Mouse (Mus musculus) c-Kit-positive CD71-negative TER-119-negative erythroid progenitor cells, embryonic 14.5 days (primary cell): ENCODE measurements around the gene Polq.
A peak's percentile ranks its signal among the peaks of the same experiment; 100 is the strongest.

Experiments
- DNase-seq: peaks from one replicate; pipeline ENCODE4 v3.0.0-alpha.2; 2013; ENCODE audit warnings: low read depth

Gene Polq

GRCm38 (mm10) chr16:37011061-37011921 lies at the start of gene Polq:
Gene Polq (plus strand): TSS chr16:37011786.
- peak; percentile 95 for DNase-seq

- DNase-seq, result no peak
These were observed 48.2 kb upstream of the Polq start for GRCm38 (mm10) chr16:36963415-36963814.

DNA sequence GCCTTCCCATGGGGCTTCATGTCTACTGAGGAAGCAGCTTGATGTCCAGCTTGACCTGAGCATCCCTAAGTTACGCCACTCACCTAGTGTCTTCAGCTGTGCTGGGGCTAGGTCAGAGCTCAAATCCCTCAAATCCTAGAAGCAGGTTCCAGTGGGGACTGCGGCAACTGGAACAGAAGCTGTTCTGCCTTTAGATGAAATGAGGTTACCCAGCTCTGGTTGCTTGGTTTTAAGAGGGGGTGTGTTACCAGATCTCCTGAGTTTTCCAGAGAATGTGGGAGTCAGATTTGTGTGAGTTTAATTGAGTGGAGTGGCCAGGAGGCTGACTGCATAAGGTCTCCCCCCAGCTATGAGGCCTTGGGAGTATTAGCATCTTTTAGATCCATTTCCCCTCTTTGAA lies 32.5 kb upstream of the Polq start:
- DNase-seq, result no peak

GRCm38 (mm10) chr16:36983796-36984195 lies 27.8 kb upstream of the Polq start:
- DNase-seq, result no peak

DNA sequence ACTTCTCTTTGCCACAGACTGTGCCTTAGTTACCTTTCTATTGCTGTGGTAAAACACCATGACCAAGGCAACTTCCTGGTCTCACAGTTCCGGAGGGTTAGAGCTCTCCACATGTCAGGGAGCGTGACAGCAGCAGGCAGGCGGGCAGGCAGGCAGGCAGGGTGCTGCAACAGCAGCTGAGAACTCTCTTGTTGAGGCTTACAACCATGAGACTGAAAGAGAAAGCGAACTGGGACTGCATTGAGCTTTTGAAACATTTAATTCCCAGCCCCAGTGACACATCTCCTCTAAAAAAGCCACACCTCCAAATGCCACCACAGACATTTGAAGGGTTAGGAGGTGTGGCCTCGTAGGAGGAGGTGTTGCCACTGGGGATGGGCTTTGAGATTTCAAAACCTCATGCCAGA lies 25.9 kb upstream of the Polq start:
- peak; percentile 29 for DNase-seq

DNA sequence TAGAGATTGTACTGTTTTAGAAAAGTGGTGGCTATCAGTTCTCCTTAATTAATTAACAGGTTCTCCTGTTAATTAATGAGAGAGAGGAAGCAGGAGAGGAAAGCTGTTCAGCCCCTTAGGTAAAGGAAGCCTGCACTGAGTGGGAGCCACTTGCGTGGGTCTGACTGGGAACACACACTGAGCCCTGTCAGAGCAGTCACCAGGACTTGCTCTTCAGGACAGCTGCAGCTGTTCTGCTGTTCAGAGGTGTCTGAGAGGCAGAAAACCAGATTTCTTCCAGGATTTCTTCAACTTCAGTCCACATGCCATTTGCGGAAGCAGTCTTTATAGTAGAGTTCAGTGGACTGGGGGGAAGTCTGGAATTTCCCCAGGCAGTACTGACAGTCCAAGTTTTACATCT lies 24.2 kb upstream of the Polq start:
- no peak for DNase-seq

DNA sequence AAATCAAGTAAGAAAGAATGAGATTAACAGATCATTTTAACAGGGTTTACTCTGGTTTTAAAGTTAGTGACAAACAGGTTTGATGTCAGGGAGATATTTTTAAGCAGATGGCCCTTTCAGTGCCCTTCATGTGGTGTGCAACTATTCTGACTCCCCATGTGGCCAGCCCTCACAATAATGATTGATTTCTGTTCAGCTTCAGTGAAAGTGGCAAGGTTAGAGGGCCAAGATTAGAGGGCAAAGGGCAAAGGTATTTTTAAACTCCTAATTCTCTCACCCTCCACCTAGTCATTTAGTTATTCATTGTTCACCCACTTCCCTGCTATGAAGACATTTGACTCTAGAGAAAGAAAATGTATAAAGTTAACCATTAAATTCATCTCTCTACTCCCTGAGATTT lies 23.5 kb upstream of the Polq start:
- no peak for DNase-seq

DNA sequence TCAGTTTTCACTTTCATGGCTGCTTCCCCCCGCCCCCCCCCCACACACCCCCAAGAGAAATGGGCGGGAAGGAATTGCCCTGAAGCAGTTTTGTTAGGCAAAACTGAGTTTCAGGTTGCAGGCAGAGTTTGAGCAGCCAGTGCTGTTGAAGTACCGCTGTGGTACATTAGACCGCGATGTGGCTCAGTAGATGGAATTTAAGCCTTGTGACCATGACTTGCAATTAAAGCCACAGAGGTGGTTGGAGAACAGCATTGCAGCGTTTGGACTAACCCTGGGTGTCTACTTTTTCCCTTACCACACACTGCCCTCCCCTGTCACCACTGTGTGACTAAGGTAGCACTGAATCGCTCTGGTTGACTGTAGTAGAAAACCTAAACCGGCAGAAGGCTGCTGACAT lies 22.1 kb upstream of the Polq start:
- DNase-seq, result no peak

- no peak for DNase-seq
These were observed 21.5 kb upstream of the Polq start, which contains the start of gene Fbxo40 for GRCm38 (mm10) chr16:36989999-36990625. Gene Fbxo40 (minus strand): TSS chr16:36990467.

- no peak for DNase-seq
These were observed 13.9 kb upstream of the Polq start for GRCm38 (mm10) chr16:36997650-36998049.

- no peak for DNase-seq
These were observed 12.1 kb upstream of the Polq start for GRCm38 (mm10) chr16:36999366-36999972.

- no peak for DNase-seq
These were observed 2.3 kb upstream of the Polq start for GRCm38 (mm10) chr16:37009262-37009661.

DNA sequence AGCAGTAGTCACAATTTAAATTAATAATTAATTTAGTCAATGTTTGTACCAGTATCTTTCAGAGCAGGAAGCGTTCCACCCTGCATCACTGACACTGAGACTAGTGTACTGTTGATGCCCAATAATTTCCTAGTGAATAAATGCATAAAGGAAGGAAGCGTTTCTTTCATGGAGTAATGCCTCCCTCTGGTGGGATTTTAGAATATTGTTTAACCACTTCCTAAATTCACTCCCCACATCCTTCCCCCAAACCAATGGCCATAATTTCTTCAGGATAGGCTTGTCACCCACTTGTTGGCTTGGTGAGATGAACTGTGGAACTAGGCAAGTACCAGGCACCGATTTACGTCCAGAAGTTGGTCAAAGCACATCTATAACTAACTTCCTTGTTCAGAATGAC lies 1.2 kb upstream of the Polq start:
- peak; percentile 63 for DNase-seq

DNA sequence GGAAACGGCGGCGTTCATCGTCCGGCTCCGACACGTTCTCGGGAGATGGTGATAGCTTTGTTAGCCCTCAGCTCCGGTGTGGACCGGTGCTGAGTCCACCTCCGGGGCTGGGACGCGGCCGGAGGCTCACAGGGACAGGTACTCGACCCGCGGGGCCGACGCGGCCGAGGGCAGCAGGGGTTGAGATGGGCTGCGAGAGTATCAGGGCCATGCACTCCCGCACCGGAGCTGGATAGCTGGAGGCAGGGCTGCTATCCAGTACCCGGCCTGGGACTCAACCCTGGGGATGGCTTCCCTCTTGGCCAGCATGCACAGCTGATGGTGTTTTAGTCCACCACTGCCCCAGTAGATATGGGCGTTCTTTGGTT lies 320 bp downstream of the Polq start:
- no peak for DNase-seq

DNA sequence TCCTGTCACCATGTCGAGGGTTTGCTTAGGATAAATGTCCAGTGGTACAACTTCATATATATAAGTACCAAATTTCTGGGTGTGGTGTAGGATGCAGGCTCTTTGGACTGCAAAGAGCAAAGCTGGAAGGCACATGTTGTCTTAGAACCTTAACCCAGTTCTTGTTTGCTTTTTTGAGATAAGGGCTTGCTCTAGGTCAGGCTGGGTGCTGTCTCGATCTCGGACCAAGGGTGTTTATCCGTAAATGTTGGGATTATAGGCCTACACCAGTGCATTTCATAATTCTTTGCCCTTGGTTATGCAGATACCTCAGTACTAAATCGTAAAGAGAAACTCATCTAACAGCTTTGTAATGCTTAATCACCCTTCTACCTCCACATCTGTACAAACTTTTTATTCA lies 750 bp downstream of the Polq start:
- no peak for DNase-seq

DNA sequence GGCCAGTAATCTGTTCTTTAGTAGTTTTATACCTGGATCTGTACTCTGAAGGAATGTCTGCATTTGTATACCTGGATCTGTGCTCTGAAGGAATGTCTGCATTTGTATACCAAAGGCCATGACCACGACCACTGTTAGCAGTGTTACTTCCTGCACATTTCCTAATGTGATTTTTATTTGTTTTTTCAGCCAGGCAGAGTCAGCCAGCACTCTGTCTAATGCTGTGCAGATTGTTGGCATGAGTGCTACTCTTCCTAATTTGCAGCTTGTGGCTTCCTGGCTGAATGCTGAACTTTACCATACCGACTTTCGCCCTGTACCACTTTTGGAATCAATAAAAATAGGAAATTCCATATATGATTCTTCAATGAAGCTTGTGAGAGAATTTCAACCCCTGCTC lies 16.0 kb downstream of the Polq start:
- no peak for DNase-seq

DNA sequence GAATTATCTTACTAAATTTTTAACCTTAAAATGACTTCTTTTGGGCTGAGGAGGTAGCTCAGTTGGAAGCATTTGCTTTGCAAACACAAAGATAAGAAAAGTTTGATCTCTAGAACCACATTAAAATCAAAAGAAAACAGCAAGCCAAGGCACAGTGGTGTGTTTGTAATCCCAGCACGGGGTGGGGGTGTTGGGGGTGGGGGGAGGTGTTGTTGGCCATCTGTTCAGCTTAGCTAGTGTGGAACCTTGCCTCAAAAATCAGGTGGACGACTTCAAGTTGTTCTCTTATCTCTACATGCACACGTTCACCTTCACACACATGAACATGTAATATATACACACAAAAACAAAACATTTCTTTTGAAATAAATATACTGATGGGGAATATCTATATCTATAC lies 20.4 kb downstream of the Polq start:
- no peak for DNase-seq

- DNase-seq, result no peak
These were observed 23.2 kb downstream of the Polq start for GRCm38 (mm10) chr16:37034751-37035150.

- DNase-seq, result no peak
These were observed 48.0 kb downstream of the Polq start for GRCm38 (mm10) chr16:37059631-37060030.

DNA sequence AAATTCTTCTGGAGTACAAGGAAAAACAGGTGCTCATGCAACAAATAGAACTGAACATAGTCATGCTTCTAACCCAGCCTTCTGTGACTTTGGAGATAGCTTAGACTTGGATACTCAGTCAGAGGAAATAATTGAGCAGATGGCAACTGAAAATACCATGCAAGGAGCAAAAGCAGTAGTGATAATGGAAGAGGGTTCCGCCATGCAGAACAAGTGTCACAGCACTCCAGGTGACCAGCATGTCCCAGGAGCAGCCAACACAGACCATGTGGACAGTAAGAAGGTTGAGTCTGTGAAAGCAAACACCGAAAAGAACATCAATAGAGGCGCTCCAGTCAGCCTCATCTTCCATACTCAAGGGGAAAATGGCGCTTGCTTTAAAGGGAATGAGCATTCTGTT lies 49.7 kb downstream of the Polq start:
- DNase-seq, result no peak

- no peak for DNase-seq
These were observed 60.8 kb downstream of the Polq start for GRCm38 (mm10) chr16:37072354-37072753.

GRCm38 (mm10) chr16:37089648-37090047 lies 78.1 kb downstream of the Polq start:
- no peak for DNase-seq

DNA sequence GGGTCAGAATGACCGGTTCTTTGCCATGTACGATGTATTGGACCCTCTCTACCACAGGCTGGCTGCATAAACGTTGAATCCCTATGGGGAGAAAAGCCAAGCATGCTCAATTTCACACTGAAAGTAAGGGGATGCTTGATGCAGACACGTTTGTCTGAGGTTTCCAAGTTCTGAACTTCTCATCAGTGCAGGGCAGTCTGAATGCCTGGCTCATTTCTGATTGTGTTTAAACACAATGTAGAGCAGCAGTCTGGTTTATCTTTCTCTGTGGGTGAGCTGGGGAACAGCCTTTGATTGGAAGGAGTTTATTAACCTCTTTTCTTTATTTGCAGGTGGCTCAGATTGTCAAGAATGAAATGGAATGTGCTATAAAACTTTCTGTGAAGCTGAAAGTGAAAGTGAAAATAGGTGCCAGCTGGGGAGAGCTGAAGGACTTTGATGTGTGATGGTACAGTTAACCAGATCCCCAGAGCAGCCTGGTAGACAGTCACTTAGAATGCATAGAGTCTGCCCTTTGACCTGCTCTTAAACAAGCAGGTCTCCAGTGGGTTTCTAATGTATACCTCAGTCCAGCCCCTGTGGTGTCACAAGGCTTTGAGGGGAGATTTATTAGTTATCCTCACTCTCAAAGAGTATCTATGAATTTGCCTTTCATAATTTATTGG lies 82.7 kb downstream of the Polq start:
- no peak for DNase-seq
